ENCODE assay signal across 27 mouse cellular contexts in the genomic region with DNA sequence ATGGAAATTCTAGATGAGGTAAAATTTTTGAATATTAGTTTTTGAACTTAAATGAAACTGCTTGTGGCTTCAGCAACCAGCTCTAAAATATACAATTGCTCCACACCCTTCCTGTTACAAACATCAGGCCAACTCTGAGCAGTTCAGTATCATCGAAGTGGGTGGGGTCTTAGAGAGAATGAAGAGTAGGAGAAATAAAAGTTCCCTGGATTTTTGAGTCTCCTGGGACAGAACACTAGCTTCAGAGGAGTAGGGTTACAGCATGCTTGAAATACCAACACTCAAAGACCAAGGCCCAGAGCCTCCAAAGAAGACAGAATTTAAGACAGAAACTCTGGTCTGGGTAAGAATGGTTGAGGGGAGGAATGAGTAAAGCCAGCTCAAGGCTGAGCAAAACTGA. TPM values are rescaled to one million over a fixed set of nuclear protein-coding genes. Genes with fewer than 3 reads are reported as not detected.
DNase-seq lines count a peak whose midpoint lies in the region; ATAC-seq and TF ChIP-seq lines count a peak whose summit lies in the region.
"Had no signal": no experiment of that assay in that cellular context is flagged by ENCODE, and none has a peak within 500 bp of the region (broad histone marks: within the 10 kb centered on the region; RNA-seq: fewer than 3 reads in every experiment).

No protein-coding gene starts in this region.

- no peaks in the 10 kb centered on the region for H3K27me3 ChIP-seq in lung, postnatal 0 days (replicated peaks; ENCODE audit: insufficient read depth, low read length)
- no peaks in the 10 kb centered on the region for H3K27me3 ChIP-seq in myocyte (ENCODE audit: control insufficient read depth, insufficient read depth, insufficient read length)
- H3K27me3 ChIP-seq: heart, embryonic 15.5 days; intestine, embryonic 15.5 days had no signal

- H3K9ac ChIP-seq in lung, postnatal 0 days (replicated peaks; ENCODE audit: low read depth): no peak overlapping the region
- H3K9ac ChIP-seq: embryonic facial prominence, embryonic 12.5 days; heart, embryonic 12.5 days; heart, embryonic 15.5 days; hindbrain, embryonic 13.5 days; intestine, embryonic 15.5 days had no signal

- TF ChIP-seq EP300 in lung, postnatal 0 days (IDR thresholded peaks at IDR 0.05): no peak

- no peak overlapping the region for H3K4me3 ChIP-seq in lung, postnatal 0 days (ENCODE audit: low read depth, low read length)
- H3K4me3 ChIP-seq in myocyte: no peak overlapping the region
- H3K4me3 ChIP-seq: embryonic facial prominence, embryonic 12.5 days; heart, embryonic 12.5 days; heart, embryonic 15.5 days; hindbrain, embryonic 10.5 days; hindbrain, embryonic 13.5 days; intestine, embryonic 15.5 days had no signal

- H3K4me2 ChIP-seq in lung, postnatal 0 days (replicated peaks; ENCODE audit: low read depth, low read length): no peak overlapping the region
- peak overlapping the region; percentile 12 for H3K4me2 ChIP-seq in myocyte (ENCODE audit: low read depth)
- H3K4me2 ChIP-seq: embryonic facial prominence, embryonic 12.5 days; heart, embryonic 12.5 days; heart, embryonic 15.5 days; hindbrain, embryonic 13.5 days; intestine, embryonic 15.5 days had no signal

- H3K9me3 ChIP-seq in lung, postnatal 0 days (ENCODE audit: low read length): no peaks in the 10 kb centered on the region
- H3K9me3 ChIP-seq: embryonic facial prominence, embryonic 12.5 days; heart, embryonic 12.5 days; heart, embryonic 15.5 days; hindbrain, embryonic 10.5 days; hindbrain, embryonic 13.5 days; intestine, embryonic 15.5 days had no signal

- WGBS in lung, postnatal 0 days: 26% methylated on average over 1 of the region's 1 CpGs

- DNase-seq in lung, postnatal 0 days (ENCODE audit: low spot score): peak; percentile 33
- DNase-seq in lung, postnatal 25 days (ENCODE audit: low spot score): no peak
- peak; percentile 25 for DNase-seq in R1 (ENCODE audit: low read depth, low spot score)
- DNase-seq in embryo, embryonic 10 days (ENCODE audit: low spot score): no peak
- no peak for DNase-seq in spleen, adult 18-20 months
- DNase-seq: adrenal gland, adult 8-10 months; adrenal gland, postnatal 25 days; cerebellum, adult 11-12 months; cerebellum, adult 8-10 months; cerebellum, postnatal 10 days; cerebellum, postnatal 36 days; gastrocnemius, postnatal 25 days; heart, adult 18-20 months; heart, postnatal 10 days; heart, postnatal 36 days; kidney, adult 11 months had no signal

- H3K4me1 ChIP-seq in lung, postnatal 0 days (ENCODE audit: insufficient read depth, low read depth, low read length): 0 out of 2 replicates have a peak, but pooled peaks cover 3% of the 10 kb centered on the region

- no peak overlapping the region for H3ac ChIP-seq in myocyte (ENCODE audit: control insufficient read depth, insufficient read length)

- no peak overlapping the region for H3K27ac ChIP-seq in lung, postnatal 0 days (ENCODE audit: low read length)
- H3K27ac ChIP-seq: embryonic facial prominence, embryonic 12.5 days; heart, embryonic 15.5 days; hindbrain, embryonic 10.5 days; hindbrain, embryonic 13.5 days; intestine, embryonic 15.5 days had no signal

- TF ChIP-seq POLR2A in myocyte (IDR thresholded peaks at IDR 0.05; ENCODE audit: insufficient read length, low read depth): no peak

- no peaks in the 10 kb centered on the region for H3K36me3 ChIP-seq in lung, postnatal 0 days (ENCODE audit: insufficient read depth, low read length)
- H3K36me3 ChIP-seq in myocyte (ENCODE audit: control insufficient read depth, insufficient read depth): no peaks in the 10 kb centered on the region
- H3K36me3 ChIP-seq: embryonic facial prominence, embryonic 12.5 days; heart, embryonic 12.5 days; heart, embryonic 15.5 days; hindbrain, embryonic 10.5 days; hindbrain, embryonic 13.5 days; intestine, embryonic 15.5 days had no signal

- no peaks in the 10 kb centered on the region for H3K79me2 ChIP-seq in myocyte (ENCODE audit: control insufficient read depth, insufficient read depth)

- no peak for TF ChIP-seq CTCF in lung, postnatal 0 days (IDR thresholded peaks at IDR 0.05)

- ATAC-seq in lung, postnatal 0 days: no peak
- ATAC-seq: activated CD4-positive, CD25-positive, alpha-beta regulatory T cell, adult 4 months; forebrain, embryonic 14.5 days; hindbrain, embryonic 16.5 days; intestine, embryonic 15.5 days had no signal

TF ChIP-seq in myocyte, 11 proteins besides CTCF, POLR2A, EP300 and RAD21:
- TF ChIP-seq MYOG (IDR thresholded peaks at IDR 0.05; ENCODE audit: control insufficient read depth in 1 of 3, insufficient read depth in 1 of 3, insufficient read length in 2 of 3, low read depth in 2 of 3) (no peak), REST (IDR thresholded peaks at IDR 0.05; ENCODE audit: insufficient read depth, insufficient read length) (no peak), SRF (IDR thresholded peaks at IDR 0.05; ENCODE audit: control insufficient read depth, insufficient read length, low read depth) (no peak), E2F4 (IDR thresholded peaks at IDR 0.05; ENCODE audit: insufficient read depth) (no peak)
TF ChIP-seq in myocyte: peak in this region for 0.

RNA-seq across cellular contexts. Expression of a gene that starts 4.3 kb away (rescaled TPM):
- polyA plus RNA-seq in lung, postnatal 0 days (2015; fragmentation: Nextera tagmentation; extraction: Ambion mirVana): 0.14 and 0.19 TPM in 2 replicates
- 468 TPM for polyA plus RNA-seq in myocyte (2012; fragmentation: generic; extraction: Trizol)
- polyA plus RNA-seq: forebrain, embryonic 11.5 days; forebrain, embryonic 14.5 days; hindbrain, embryonic 10.5 days; hindbrain, embryonic 16.5 days had no signal

RNA-seq across cellular contexts. Expression of a gene that starts 5.8 kb away (rescaled TPM):
- 33.7 and 35.3 TPM in 2 replicates for polyA plus RNA-seq in lung, postnatal 0 days (2015; fragmentation: Nextera tagmentation; extraction: Ambion mirVana)
- polyA plus RNA-seq in myocyte (2012; fragmentation: generic; extraction: Trizol): 3.9 TPM

RNA-seq across cellular contexts. Expression of a gene that starts 32.2 kb away (rescaled TPM):
- polyA plus RNA-seq in lung, postnatal 0 days (2015; fragmentation: Nextera tagmentation; extraction: Ambion mirVana): 139 and 147 TPM in 2 replicates
- 231 TPM for polyA plus RNA-seq in myocyte (2012; fragmentation: generic; extraction: Trizol)

RNA-seq across cellular contexts. Expression of a gene that starts 52.9 kb away (rescaled TPM):
- polyA plus RNA-seq in lung, postnatal 0 days (2015; fragmentation: Nextera tagmentation; extraction: Ambion mirVana): 9.2 and 10.0 TPM in 2 replicates
- polyA plus RNA-seq in myocyte (2012; fragmentation: generic; extraction: Trizol): 10.6 TPM

Comparison
In these comparisons a context has a peak if more than half of its experiments do, and no peak if none do; other contexts are left out.
1. DNase-seq: peak in lung, postnatal 0 days (single experiment) and R1 (single experiment); none in lung, postnatal 25 days (single experiment), embryo, embryonic 10 days (single experiment) and spleen, adult 18-20 months (0 of 2).
2. RNA of a gene that starts 4.3 kb away (polyA plus RNA-seq): 468 TPM in myocyte (single experiment); 0.14 to 0.19 TPM in lung, postnatal 0 days; every median in the first group is over 100 times any median in the second.